Mouse (Mus musculus) hindbrain, embryonic 14.5 days (tissue): Measurements from ENCODE around the gene Tmem92. TPM values are rescaled to one million over a fixed set of nuclear protein-coding genes. Genes with fewer than 3 reads are reported as not detected.

Source experiments
- ATAC-seq: fragments of 200-750 bp; cut with Nextera tagmentation; 2 replicates; pipeline ENCODE4 v1.8.0; 2017; ENCODE audit warnings: moderate number of reproducible peaks, mild to moderate bottlenecking, moderate TSS enrichment, moderate library complexity; ENCODE audit not compliant: low FRiP score
- DNase-seq: peaks from one replicate; pipeline ENCODE4 v3.0.0-alpha.2; 2015; ENCODE audit warnings: low spot score
- H3K27ac ChIP-seq: fragments of 300-500 bp; sonication (generic); 2 replicates; pipeline ENCODE4 v1.5.1; 2014; ENCODE audit warnings: mild to moderate bottlenecking, moderate library complexity
- H3K27me3 ChIP-seq: fragments of 300-500 bp; sonication (generic); 2 replicates; pipeline ENCODE4 v1.6.1; 2014; ENCODE audit warnings: mild to moderate bottlenecking, low read length, mixed read lengths; ENCODE audit not compliant: control insufficient read depth, insufficient read depth
- H3K36me3 ChIP-seq: fragments of 300-500 bp; sonication (generic); replicated peaks from 2 replicates; pipeline ENCODE4 v1.6.1; 2014; ENCODE audit not compliant: control insufficient read depth, insufficient read depth
- H3K4me1 ChIP-seq: fragments of 300-500 bp; sonication (generic); replicated peaks from 2 replicates; pipeline ENCODE4 v1.6.1; 2014; ENCODE audit warnings: antibody characterized with exemption, low read length, mixed read lengths; ENCODE audit not compliant: control insufficient read depth, insufficient read depth
- H3K4me2 ChIP-seq: fragments of 300-500 bp; sonication (generic); replicated peaks from 2 replicates; pipeline ENCODE4 v1.6.1; 2014; ENCODE audit warnings: mild to moderate bottlenecking, moderate library complexity
- H3K4me3 ChIP-seq: fragments of 300-500 bp; sonication (generic); replicated peaks from 2 replicates; pipeline ENCODE4 v1.5.1; 2014; ENCODE audit warnings: mild to moderate bottlenecking, low read length
- H3K9ac ChIP-seq: fragments of 300-500 bp; sonication (generic); 2 replicates; pipeline ENCODE4 v1.6.1; 2014
- H3K9me3 ChIP-seq: fragments of 300-500 bp; sonication (generic); 2 replicates; pipeline ENCODE4 v1.6.1; 2016; ENCODE audit warnings: low read length; ENCODE audit not compliant: control insufficient read depth
- WGBS: fragments of 180-500 bp; shearing (Covaris S2); extraction: QIAGEN DNeasy Blood & Tissue Kit; methylation state at CpG from one replicate; pipeline ENCODE4 v1.1.7; 2014; 5-methylcytosine and 5-hydroxymethylcytosine counted together
- polyA plus RNA-seq: library from polyadenylated mRNA; unstranded; fragments of >200 nt; fragmentation: Nextera tagmentation; extraction: Ambion mirVana; gene quantifications from 2 replicates; pipeline ENCODE4 v1.2.1, GENCODE M21; 2014

Tmem92 gene
- polyA plus RNA-seq, 1 experiment from 2014 or later = not detected

GRCm38 (mm10) chr11:94767241-94767640 lies 15.3 kb downstream of the Tmem92 start:
- no peak for ATAC-seq
- H3K4me3 ChIP-seq = no peak overlapping the region
- 92% methylated on average over 2 of the region's 2 CpGs for WGBS

GRCm38 (mm10) chr11:94762775-94763174 lies 19.7 kb downstream of the Tmem92 start:
- Histone ChIP-seq H3K4me3 (no peak overlapping the region), H3K4me2 (no peak overlapping the region), H3K9ac (no peak overlapping the region), H3K27ac (no peak overlapping the region), H3K4me1 (no peaks in the 10 kb centered on the region), H3K9me3 (no peaks in the 10 kb centered on the region), H3K27me3 (no peaks in the 10 kb centered on the region), H3K36me3 (no peaks in the 10 kb centered on the region)
- ATAC-seq = no peak
- 39% methylated on average over 6 of the region's 6 CpGs for WGBS
- DNase-seq = no peak

More at GRCm38 (mm10) chr11:94767241-94767640, 15.3 kb downstream of the Tmem92 start:
- no peak for DNase-seq
- Histone ChIP-seq H3K27ac (no peak overlapping the region), H3K9me3 (no peaks in the 10 kb centered on the region), H3K4me2 (no peak overlapping the region), H3K9ac (no peak overlapping the region), H3K4me1 (no peaks in the 10 kb centered on the region), H3K36me3 (no peaks in the 10 kb centered on the region), H3K27me3 (no peaks in the 10 kb centered on the region)

DNA sequence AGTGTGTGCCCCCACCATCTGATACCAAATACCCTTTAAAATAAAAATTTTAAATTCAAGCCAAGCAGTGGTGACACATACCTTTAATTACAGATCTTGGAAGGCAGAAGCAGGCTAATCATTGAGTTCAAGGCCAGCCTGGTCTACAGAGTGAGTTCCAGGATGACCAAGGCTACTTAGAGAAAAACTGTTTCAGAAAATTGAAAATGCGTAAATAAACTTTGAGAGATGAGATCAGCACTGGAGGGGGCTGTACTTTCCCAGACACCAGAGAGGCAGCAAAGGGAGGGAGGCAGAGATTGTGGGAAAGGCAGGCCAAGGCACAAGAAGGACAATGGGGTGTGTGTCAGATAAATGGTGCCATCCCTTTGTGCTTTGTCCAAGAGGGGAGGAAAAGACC lies 20.2 kb downstream of the Tmem92 start:
- no peaks in the 10 kb centered on the region for H3K9me3 ChIP-seq
- no peak overlapping the region for H3K27ac ChIP-seq
- ATAC-seq = no peak
- no peak overlapping the region for H3K4me2 ChIP-seq
- DNase-seq = no peak
- H3K4me1 ChIP-seq = no peaks in the 10 kb centered on the region
- WGBS = 83% methylated on average over 1 of the region's 1 CpGs
- H3K27me3 ChIP-seq = no peaks in the 10 kb centered on the region
- H3K36me3 ChIP-seq = no peaks in the 10 kb centered on the region
- no peak overlapping the region for H3K9ac ChIP-seq
- no peak overlapping the region for H3K4me3 ChIP-seq

DNA sequence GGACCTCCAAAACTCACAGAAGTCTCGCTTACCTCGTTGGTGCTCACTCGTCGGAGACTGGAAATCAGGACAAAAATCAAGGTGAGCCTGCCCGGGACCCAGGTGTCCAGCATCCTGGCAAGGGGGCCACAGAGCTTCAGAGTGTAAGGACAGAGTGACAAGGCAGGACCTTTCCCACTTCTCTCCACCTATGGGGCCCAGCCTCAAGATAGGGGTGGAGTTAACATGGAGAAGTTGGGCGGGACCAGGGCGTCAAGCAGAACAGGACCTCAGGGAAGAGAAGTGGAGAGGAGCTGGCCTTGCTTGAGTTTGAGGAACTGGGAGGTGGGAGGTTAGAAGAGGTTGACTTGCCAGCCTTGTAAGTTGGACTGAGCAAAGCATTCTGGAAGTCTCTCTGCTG lies 21.7 kb downstream of the Tmem92 start:
- ATAC-seq = no peak
- H3K9ac ChIP-seq = no peak overlapping the region
- no peak overlapping the region for H3K4me3 ChIP-seq
- no peaks in the 10 kb centered on the region for H3K36me3 ChIP-seq
- no peaks in the 10 kb centered on the region for H3K27me3 ChIP-seq
- H3K27ac ChIP-seq = no peak overlapping the region
- DNase-seq = no peak
- H3K4me2 ChIP-seq = no peak overlapping the region
- no peaks in the 10 kb centered on the region for H3K4me1 ChIP-seq
- H3K9me3 ChIP-seq = no peaks in the 10 kb centered on the region
- WGBS = 84% methylated on average over 7 of the region's 7 CpGs

DNA sequence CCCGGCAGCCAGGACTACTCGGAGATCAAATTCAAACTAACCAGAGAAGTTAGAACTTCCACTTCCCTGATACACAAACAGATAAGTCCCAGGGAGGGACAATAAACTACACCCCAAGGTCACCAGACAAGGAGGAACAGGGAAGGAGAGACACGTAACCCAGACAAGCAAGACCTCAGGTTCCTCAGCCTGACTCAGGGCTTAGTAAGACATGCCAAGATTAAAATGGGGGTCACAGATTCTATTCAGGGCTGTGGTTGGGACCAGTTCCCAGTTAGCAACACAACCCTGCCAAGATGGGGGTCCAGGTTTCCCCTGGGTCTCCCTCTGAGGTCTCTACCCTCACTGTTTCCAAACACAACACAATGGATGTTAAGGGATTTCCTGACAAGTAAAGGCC lies 22.1 kb downstream of the Tmem92 start:
- ATAC-seq = no peak
- Histone ChIP-seq H3K4me3 (no peak overlapping the region), H3K4me2 (no peak overlapping the region)

DNA sequence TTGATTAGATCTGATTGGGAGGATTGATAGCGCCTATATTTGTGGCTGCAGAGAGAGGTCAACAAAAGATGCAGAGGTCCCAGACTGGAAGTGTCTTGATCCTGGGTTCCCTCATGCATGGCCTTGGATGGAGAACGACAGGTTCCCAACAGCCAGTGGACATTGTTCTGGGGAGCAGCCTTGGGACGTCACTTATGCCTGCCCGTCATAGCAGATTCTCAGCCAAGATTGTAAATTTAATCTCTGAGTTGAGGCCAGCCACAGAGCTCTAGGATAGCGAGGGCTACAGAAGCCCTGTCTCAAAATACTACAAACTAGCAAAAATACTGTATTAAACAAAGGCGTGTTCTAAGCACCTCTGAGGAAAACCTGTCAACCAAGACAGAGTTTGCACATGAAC lies 22.6 kb downstream of the Tmem92 start:
- no peak for DNase-seq
- no peaks in the 10 kb centered on the region for H3K4me1 ChIP-seq
- WGBS = 90% methylated on average over 6 of the region's 6 CpGs
- no peak overlapping the region for H3K27ac ChIP-seq
- no peak overlapping the region for H3K4me3 ChIP-seq
- H3K27me3 ChIP-seq = no peaks in the 10 kb centered on the region
- H3K36me3 ChIP-seq = no peaks in the 10 kb centered on the region
- ATAC-seq = no peak
- H3K9me3 ChIP-seq = no peaks in the 10 kb centered on the region
- no peak overlapping the region for H3K9ac ChIP-seq
- no peak overlapping the region for H3K4me2 ChIP-seq

More for the DNA sequence above, 22.1 kb downstream of the Tmem92 start:
- Histone ChIP-seq H3K36me3 (no peaks in the 10 kb centered on the region), H3K27ac (no peak overlapping the region), H3K4me1 (no peaks in the 10 kb centered on the region), H3K9me3 (no peaks in the 10 kb centered on the region), H3K27me3 (no peaks in the 10 kb centered on the region), H3K9ac (no peak overlapping the region)
- 90% methylated on average over 3 of the region's 3 CpGs for WGBS
- no peak for DNase-seq

DNA sequence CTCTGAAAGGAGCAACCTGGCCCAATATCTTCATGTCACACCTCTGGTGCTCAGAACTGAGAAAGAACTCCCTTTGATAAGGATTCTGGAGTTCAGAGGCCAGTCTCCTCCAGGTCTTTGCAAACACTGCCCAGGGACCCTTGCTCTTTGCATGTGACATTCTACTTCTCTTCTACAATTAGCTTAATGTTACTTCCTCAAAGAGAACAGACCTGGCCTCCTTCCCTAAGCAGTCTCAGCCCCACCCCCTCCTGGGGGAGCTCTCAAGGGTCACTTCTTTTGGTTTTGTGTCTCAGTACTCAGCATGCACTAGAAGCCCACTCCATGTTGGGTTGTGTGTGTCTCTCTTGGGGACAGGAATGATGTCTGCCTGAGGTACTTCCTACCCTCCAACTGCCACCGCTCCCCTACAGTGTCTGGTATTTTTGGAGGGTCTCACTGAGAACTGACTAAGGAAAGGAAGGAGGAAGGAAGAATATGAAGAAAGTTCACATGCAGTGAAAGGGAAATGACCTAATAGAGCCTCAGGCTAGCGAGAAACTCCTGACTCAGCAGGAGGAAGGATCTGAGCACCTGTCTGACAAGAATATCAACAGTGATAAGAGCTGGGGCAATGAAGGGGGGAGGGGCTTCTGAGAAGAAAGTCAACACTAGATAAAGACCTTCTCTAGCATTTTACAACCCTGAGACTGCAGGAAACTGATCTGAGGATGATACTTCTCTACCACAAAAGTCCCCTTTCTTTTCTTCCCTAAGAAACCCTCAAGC lies 29.4 kb downstream of the Tmem92 start:
- ATAC-seq = no peak
- Histone ChIP-seq H3K27me3 (no peaks in the 10 kb centered on the region), H3K4me2 (no peak overlapping the region), H3K9me3 (no peaks in the 10 kb centered on the region), H3K4me1 (no peaks in the 10 kb centered on the region), H3K36me3 (no peaks in the 10 kb centered on the region), H3K27ac (no peak overlapping the region), H3K9ac (no peak overlapping the region), H3K4me3 (no peak overlapping the region)
- DNase-seq = no peak
- WGBS = 62% methylated on average over 2 of the region's 2 CpGs

- Histone ChIP-seq H3K4me3 (no peak within 1 kb of the TSS), H3K27me3 (no peaks in the 10 kb centered on the region), H3K36me3 (no peaks in the 10 kb centered on the region), H3K4me1 (no peaks in the 10 kb centered on the region), H3K4me2 (no peak within 1 kb of the TSS), H3K9ac (no peak within 1 kb of the TSS), H3K9me3 (no peaks in the 10 kb centered on the region), H3K27ac (no peak within 1 kb of the TSS)
- no peak for ATAC-seq
- DNase-seq = no peak
- 88% methylated on average over 29 of the region's 29 CpGs for WGBS
Observed at GRCm38 (mm10) chr11:94741732-94742272, 40.7 kb downstream of the Tmem92 start, which contains the start of gene Cdc34b. Gene Cdc34b, plus strand, starts transcription at chr11:94741782.

DNA sequence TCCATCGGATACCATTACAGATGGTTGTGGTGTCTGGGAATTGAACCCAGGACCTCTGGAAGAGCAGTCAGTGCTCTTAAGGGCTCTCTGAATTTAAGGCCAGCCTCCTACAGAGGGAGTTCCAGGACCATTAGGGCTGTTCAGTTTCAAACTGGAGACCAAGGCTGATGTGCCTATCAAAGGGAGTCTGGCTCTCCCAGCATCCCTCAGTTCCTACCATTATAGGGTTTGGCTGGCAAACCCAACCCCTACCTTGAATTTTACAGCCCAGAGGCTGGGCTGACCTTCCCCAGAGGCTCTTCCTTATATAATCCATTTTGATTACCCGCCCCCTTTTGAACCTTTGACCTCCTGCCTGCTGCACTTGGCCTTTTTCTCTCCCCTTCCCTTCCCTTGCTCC lies 46.8 kb downstream of the Tmem92 start:
- H3K36me3 ChIP-seq = no peaks in the 10 kb centered on the region
- H3K9me3 ChIP-seq = no peaks in the 10 kb centered on the region
- no peak for DNase-seq
- no peak overlapping the region for H3K4me2 ChIP-seq
- H3K9ac ChIP-seq = no peak overlapping the region
- no peak for ATAC-seq
- H3K4me1 ChIP-seq = no peaks in the 10 kb centered on the region
- H3K4me3 ChIP-seq = no peak overlapping the region
- no peaks in the 10 kb centered on the region for H3K27me3 ChIP-seq
- WGBS = 66% methylated on average over 2 of the region's 2 CpGs
- no peak overlapping the region for H3K27ac ChIP-seq
